Mouse (Mus musculus): ENCODE measurements around the gene Tmem216. TPM values are rescaled to one million over a fixed set of nuclear protein-coding genes. Genes with fewer than 3 reads are reported as not detected.
A peak's percentile ranks its signal among the peaks of the same experiment; 100 is the strongest.
"Not testable (repeated sequence)": the region's sequence is repeated elsewhere in the genome, so short reads cannot be mapped to it uniquely, and the experiment has no call there.

The Tmem216 gene
- polyA plus RNA-seq, 1 experiment from 2014 or later = 42.6 TPM

- DNase-seq (ENCODE audit: low spot score); H3K36me3 ChIP-seq (ENCODE audit: control insufficient read depth, insufficient read depth, low read length); ATAC-seq (ENCODE audit: low read depth); H3K4me1 ChIP-seq (ENCODE audit: control insufficient read depth, insufficient read depth, low read length); H3K27me3 ChIP-seq (replicated peaks; ENCODE audit: control insufficient read depth, insufficient read depth, low read length); H3K9me3 ChIP-seq (ENCODE audit: control insufficient read depth, low read length); H3K27ac ChIP-seq (replicated peaks; ENCODE audit: low read depth, low read length); H3K4me3 ChIP-seq (ENCODE audit: low read depth, low read length); H3K9ac ChIP-seq (ENCODE audit: low read depth, low read length); H3K4me2 ChIP-seq (ENCODE audit: low read depth, low read length): not testable (repeated sequence)
- 72% methylated on average over 4 of the region's 4 CpGs for WGBS
These were observed 1.9 kb upstream of the Tmem216 start for GRCm38 (mm10) chr19:10557837-10558375.

- Histone ChIP-seq H3K4me1 (ENCODE audit: control insufficient read depth, insufficient read depth, low read length) (peaks cover 8% of the 10 kb centered on the region), H3K9me3 (ENCODE audit: control insufficient read depth, low read length) (no peaks in the 10 kb centered on the region), H3K27ac (replicated peaks; ENCODE audit: low read depth, low read length) (no peak overlapping the region), H3K27me3 (replicated peaks; ENCODE audit: control insufficient read depth, insufficient read depth, low read length) (no peaks in the 10 kb centered on the region), H3K9ac (ENCODE audit: low read depth, low read length) (no peak overlapping the region), H3K4me3 (ENCODE audit: low read depth, low read length) (no peak overlapping the region), H3K36me3 (ENCODE audit: control insufficient read depth, insufficient read depth, low read length) (0 out of 2 replicates have a peak, but pooled peaks cover 5% of the 10 kb centered on the region), H3K4me2 (ENCODE audit: low read depth, low read length) (no peak overlapping the region)
- no peak for ATAC-seq (ENCODE audit: low read depth)
- WGBS = 70% methylated on average over 2 of the region's 2 CpGs
- DNase-seq (ENCODE audit: low spot score) = no peak
These were observed 1.4 kb upstream of the Tmem216 start for GRCm38 (mm10) chr19:10557430-10557829.

- no peak for DNase-seq (ENCODE audit: low spot score)
- 77% methylated on average over 2 of the region's 2 CpGs for WGBS
- H3K9me3 ChIP-seq (ENCODE audit: control insufficient read depth, low read length) = no peaks in the 10 kb centered on the region
- no peak overlapping the region for H3K27ac ChIP-seq (replicated peaks; ENCODE audit: low read depth, low read length)
- no peak overlapping the region for H3K4me2 ChIP-seq (ENCODE audit: low read depth, low read length)
- ATAC-seq (ENCODE audit: low read depth) = no peak
- H3K36me3 ChIP-seq (ENCODE audit: control insufficient read depth, insufficient read depth, low read length) = peaks cover 9% of the 10 kb centered on the region; the same call in 1 of the 2 replicates
- no peaks in the 10 kb centered on the region for H3K27me3 ChIP-seq (replicated peaks; ENCODE audit: control insufficient read depth, insufficient read depth, low read length)
- H3K4me3 ChIP-seq (ENCODE audit: low read depth, low read length) = no peak overlapping the region
- H3K4me1 ChIP-seq (ENCODE audit: control insufficient read depth, insufficient read depth, low read length) = peaks cover 8% of the 10 kb centered on the region
- H3K9ac ChIP-seq (ENCODE audit: low read depth, low read length) = no peak overlapping the region
These were observed 963 bp upstream of the Tmem216 start for GRCm38 (mm10) chr19:10557001-10557400.

GRCm38 (mm10) chr19:10539454-10539853, 16.6 kb downstream of the Tmem216 start:
- DNase-seq (ENCODE audit: low spot score) (no peak), ATAC-seq (ENCODE audit: low read depth) (no peak)
- no peak overlapping the region for H3K9ac ChIP-seq (ENCODE audit: low read depth, low read length)
- no peaks in the 10 kb centered on the region for H3K27me3 ChIP-seq (replicated peaks; ENCODE audit: control insufficient read depth, insufficient read depth, low read length)
- H3K27ac ChIP-seq (replicated peaks; ENCODE audit: low read depth, low read length) = no peak overlapping the region
- no peak overlapping the region for H3K4me3 ChIP-seq (ENCODE audit: low read depth, low read length)
- H3K9me3 ChIP-seq (ENCODE audit: control insufficient read depth, low read length) = no peaks in the 10 kb centered on the region
- 91% methylated on average over 5 of the region's 5 CpGs for WGBS
- no peaks in the 10 kb centered on the region for H3K4me1 ChIP-seq (ENCODE audit: control insufficient read depth, insufficient read depth, low read length)
- peaks cover 95% of the 10 kb centered on the region for H3K36me3 ChIP-seq (ENCODE audit: control insufficient read depth, insufficient read depth, low read length)
- H3K4me2 ChIP-seq (ENCODE audit: low read depth, low read length) = no peak overlapping the region

- H3K27me3 ChIP-seq (replicated peaks; ENCODE audit: control insufficient read depth, insufficient read depth, low read length) = no peaks in the 10 kb centered on the region
- no peak overlapping the region for H3K4me2 ChIP-seq (ENCODE audit: low read depth, low read length)
- no peak overlapping the region for H3K27ac ChIP-seq (replicated peaks; ENCODE audit: low read depth, low read length)
- no peak overlapping the region for H3K4me3 ChIP-seq (ENCODE audit: low read depth, low read length)
- DNase-seq (ENCODE audit: low spot score) = no peak
- H3K9me3 ChIP-seq (ENCODE audit: control insufficient read depth, low read length) = no peaks in the 10 kb centered on the region
- no peak overlapping the region for H3K9ac ChIP-seq (ENCODE audit: low read depth, low read length)
- WGBS = 92% methylated on average over 1 of the region's 1 CpGs
- ATAC-seq (ENCODE audit: low read depth) = no peak
- H3K4me1 ChIP-seq (ENCODE audit: control insufficient read depth, insufficient read depth, low read length) = peaks cover 11% of the 10 kb centered on the region
- H3K36me3 ChIP-seq (ENCODE audit: control insufficient read depth, insufficient read depth, low read length) = peaks cover 64% of the 10 kb centered on the region
These were observed 26.0 kb downstream of the Tmem216 start for GRCm38 (mm10) chr19:10530082-10530481.

- H3K4me2 ChIP-seq (ENCODE audit: low read depth, low read length) = peak within 1 kb of the TSS; percentile 72
These were observed 30.1 kb downstream of the Tmem216 start, which contains the start of gene Sdhaf2 for GRCm38 (mm10) chr19:10525910-10526309. TSS of gene Sdhaf2 (minus strand) at chr19:10526142.

GRCm38 (mm10) chr19:10525106-10525901, 30.7 kb downstream of the Tmem216 start, which contains the start of gene Cpsf7:
TSS of gene Cpsf7 (plus strand) at chr19:10525266.
- peaks cover 15% of the 10 kb centered on the region for H3K4me1 ChIP-seq (ENCODE audit: control insufficient read depth, insufficient read depth, low read length)
- peak within 1 kb of the TSS; percentile 99 for H3K9ac ChIP-seq (ENCODE audit: low read depth, low read length)
- 0% methylated on average over 11 of the region's 93 CpGs for WGBS
- DNase-seq (ENCODE audit: low spot score) (peak; percentile 97), ATAC-seq (ENCODE audit: low read depth) (peak; percentile 94)
- peak within 1 kb of the TSS; percentile 72 for H3K4me2 ChIP-seq (ENCODE audit: low read depth, low read length)
- no peaks in the 10 kb centered on the region for H3K9me3 ChIP-seq (ENCODE audit: control insufficient read depth, low read length)
- peak within 1 kb of the TSS; percentile 98 for H3K27ac ChIP-seq (replicated peaks; ENCODE audit: low read depth, low read length)
- peak within 1 kb of the TSS; percentile 99 for H3K4me3 ChIP-seq (ENCODE audit: low read depth, low read length)
- H3K27me3 ChIP-seq (replicated peaks; ENCODE audit: control insufficient read depth, insufficient read depth, low read length) = no peaks in the 10 kb centered on the region
- H3K36me3 ChIP-seq (ENCODE audit: control insufficient read depth, insufficient read depth, low read length) = peaks cover 20% of the 10 kb centered on the region

More at GRCm38 (mm10) chr19:10525910-10526309, 30.1 kb downstream of the Tmem216 start, which contains the start of gene Sdhaf2:
- Histone ChIP-seq H3K27ac (replicated peaks; ENCODE audit: low read depth, low read length) (peak within 1 kb of the TSS; percentile 98), H3K27me3 (replicated peaks; ENCODE audit: control insufficient read depth, insufficient read depth, low read length) (no peaks in the 10 kb centered on the region), H3K36me3 (ENCODE audit: control insufficient read depth, insufficient read depth, low read length) (peaks cover 25% of the 10 kb centered on the region), H3K9me3 (ENCODE audit: control insufficient read depth, low read length) (no peaks in the 10 kb centered on the region), H3K4me3 (ENCODE audit: low read depth, low read length) (peak within 1 kb of the TSS; percentile 99), H3K4me1 (ENCODE audit: control insufficient read depth, insufficient read depth, low read length) (peaks cover 15% of the 10 kb centered on the region), H3K9ac (ENCODE audit: low read depth, low read length) (peak within 1 kb of the TSS; percentile 99)
- ATAC-seq (ENCODE audit: low read depth) (no peak), DNase-seq (ENCODE audit: low spot score) (peak; percentile 72)
- WGBS = 0% methylated on average over 11 of the region's 11 CpGs

GRCm38 (mm10) chr19:10524784-10525105, 31.3 kb downstream of the Tmem216 start:
- Histone ChIP-seq H3K27ac (replicated peaks; ENCODE audit: low read depth, low read length) (peak overlapping the region; percentile 98), H3K4me3 (ENCODE audit: low read depth, low read length) (peak overlapping the region; percentile 99), H3K4me1 (ENCODE audit: control insufficient read depth, insufficient read depth, low read length) (peaks cover 15% of the 10 kb centered on the region), H3K9ac (ENCODE audit: low read depth, low read length) (peak overlapping the region; percentile 99), H3K9me3 (ENCODE audit: control insufficient read depth, low read length) (no peaks in the 10 kb centered on the region), H3K4me2 (ENCODE audit: low read depth, low read length) (peak overlapping the region; percentile 72), H3K36me3 (ENCODE audit: control insufficient read depth, insufficient read depth, low read length) (peaks cover 14% of the 10 kb centered on the region), H3K27me3 (replicated peaks; ENCODE audit: control insufficient read depth, insufficient read depth, low read length) (no peaks in the 10 kb centered on the region)
- ATAC-seq (ENCODE audit: low read depth) (no peak; the same call in 1 of the 2 replicates), DNase-seq (ENCODE audit: low spot score) (no peak)
- whole genome bisulfite sequencing = 0% methylated on average over 15 of the region's 19 CpGs
